Mouse (Mus musculus) hindbrain, postnatal 0 days (tissue): Measurements from ENCODE around the gene Zbtb22. TPM values are rescaled to one million over a fixed set of nuclear protein-coding genes. Genes with fewer than 3 reads are reported as not detected.

Experiments used
- ATAC-seq: fragments of 200-750 bp; cut with Nextera tagmentation; 2 replicates; pipeline ENCODE4 v1.8.0; 2017; ENCODE audit warnings: mild to moderate bottlenecking, moderate TSS enrichment, moderate library complexity
- DNase-seq: peaks from one replicate; pipeline ENCODE4 v3.0.0-alpha.2; 2015; ENCODE audit warnings: low spot score
- H3K27ac ChIP-seq: fragments of 300-500 bp; sonication (generic); 2 replicates; pipeline ENCODE4 v1.5.1; 2014; ENCODE audit warnings: mild to moderate bottlenecking
- H3K27me3 ChIP-seq: fragments of 300-500 bp; sonication (generic); 2 replicates; pipeline ENCODE4 v1.6.1; 2014; ENCODE audit warnings: low read length, mixed read lengths; ENCODE audit not compliant: insufficient read depth
- H3K36me3 ChIP-seq: fragments of 300-500 bp; sonication (generic); 2 replicates; pipeline ENCODE4 v1.6.1; 2014; ENCODE audit warnings: low read length, mixed read lengths; ENCODE audit not compliant: insufficient read depth
- H3K4me1 ChIP-seq: fragments of 300-500 bp; sonication (generic); 2 replicates; pipeline ENCODE4 v1.6.1; 2014; ENCODE audit warnings: antibody characterized with exemption, low read length, mixed read lengths; ENCODE audit not compliant: insufficient read depth
- H3K4me2 ChIP-seq: fragments of 300-500 bp; sonication (generic); 2 replicates; pipeline ENCODE4 v1.6.1; 2014; ENCODE audit warnings: low read depth, mild to moderate bottlenecking, low read length, moderate library complexity, mixed read lengths
- H3K4me3 ChIP-seq: fragments of 300-500 bp; sonication (generic); 2 replicates; pipeline ENCODE4 v1.5.1; 2014; ENCODE audit warnings: low read length
- H3K9ac ChIP-seq: fragments of 300-500 bp; sonication (generic); replicated peaks from 2 replicates; pipeline ENCODE4 v1.6.1; 2014; ENCODE audit warnings: mild to moderate bottlenecking, low read length, moderate library complexity, mixed read lengths
- H3K9me3 ChIP-seq: fragments of 300-500 bp; sonication (generic); 2 replicates; pipeline ENCODE4 v1.6.1; 2016; ENCODE audit warnings: low read length, mixed read lengths
- CTCF ChIP-seq: IDR thresholded peaks from 2 replicates; pipeline ENCODE4 v1.5.1; 2016; ENCODE audit warnings: antibody characterized with exemption, control low read depth, low read depth
- WGBS: fragments of 180-500 bp; shearing (Covaris S2); extraction: QIAGEN DNeasy Blood & Tissue Kit; methylation state at CpG from one replicate; pipeline ENCODE4 v1.1.7; 2014; 5-methylcytosine and 5-hydroxymethylcytosine counted together
- polyA plus RNA-seq: library from polyadenylated mRNA; unstranded; fragments of >200 nt; fragmentation: Nextera tagmentation; extraction: Ambion mirVana; gene quantifications from 2 replicates; pipeline ENCODE4 v1.2.1, GENCODE M21; 2015
- total RNA-seq: library from RNA; depleted of rRNA; stranded (reverse); fragments of >200 nt; gene quantifications from 2 replicates; pipeline ENCODE4 v1.2.3, GENCODE M21; 2014

Zbtb22 gene
- total and polyA plus RNA-seq, 2 experiments from 2014 or later: 23.0 to 58.5 TPM

- no peak for TF ChIP-seq CTCF
- H3K9me3 ChIP-seq: no peaks in the 10 kb centered on the region
Measured at GRCm38 (mm10) chr17:33958451-33958850, 42.7 kb downstream of the Zbtb22 start.

GRCm38 (mm10) chr17:33959135-33959534, 43.4 kb downstream of the Zbtb22 start:
- Histone ChIP-seq H3K9ac (no peak overlapping the region), H3K36me3 (peaks cover 43% of the 10 kb centered on the region), H3K4me2 (no peak overlapping the region), H3K9me3 (no peaks in the 10 kb centered on the region), H3K4me3 (no peak overlapping the region), H3K27ac (no peak overlapping the region), H3K4me1 (peaks cover 9% of the 10 kb centered on the region), H3K27me3 (no peaks in the 10 kb centered on the region)
- DNase-seq: no peak
- WGBS: 96% methylated on average over 13 of the region's 13 CpGs
- TF ChIP-seq CTCF: no peak
- ATAC-seq: no peak

More at GRCm38 (mm10) chr17:33958451-33958850, 42.7 kb downstream of the Zbtb22 start:
- no peak overlapping the region for H3K9ac ChIP-seq
- no peak overlapping the region for H3K4me3 ChIP-seq
- H3K4me2 ChIP-seq: no peak overlapping the region
- H3K4me1 ChIP-seq: peaks cover 11% of the 10 kb centered on the region
- H3K27ac ChIP-seq: no peak overlapping the region
- no peaks in the 10 kb centered on the region for H3K27me3 ChIP-seq
- peaks cover 42% of the 10 kb centered on the region for H3K36me3 ChIP-seq
- DNase-seq: no peak
- no peak for ATAC-seq
- 94% methylated on average over 11 of the region's 11 CpGs for WGBS

- no peak for ATAC-seq
- H3K36me3 ChIP-seq: peaks cover 44% of the 10 kb centered on the region
Measured at GRCm38 (mm10) chr17:33959948-33960347, 44.2 kb downstream of the Zbtb22 start.

GRCm38 (mm10) chr17:33962876-33963275, 47.2 kb downstream of the Zbtb22 start:
- Histone ChIP-seq H3K27me3 (no peaks in the 10 kb centered on the region), H3K27ac (no peak overlapping the region), H3K4me2 (no peak overlapping the region), H3K4me1 (no peaks in the 10 kb centered on the region), H3K36me3 (peaks cover 61% of the 10 kb centered on the region), H3K4me3 (no peak overlapping the region), H3K9me3 (no peaks in the 10 kb centered on the region), H3K9ac (no peak overlapping the region)
- no peak for TF ChIP-seq CTCF
- no peak for ATAC-seq
- WGBS: 94% methylated on average over 7 of the region's 7 CpGs
- DNase-seq: no peak

More at GRCm38 (mm10) chr17:33959948-33960347, 44.2 kb downstream of the Zbtb22 start:
- Histone ChIP-seq H3K27me3 (no peaks in the 10 kb centered on the region), H3K4me1 (peaks cover 5% of the 10 kb centered on the region), H3K9ac (no peak overlapping the region), H3K27ac (no peak overlapping the region), H3K4me3 (no peak overlapping the region), H3K9me3 (no peaks in the 10 kb centered on the region), H3K4me2 (no peak overlapping the region)
- WGBS: 93% methylated on average over 15 of the region's 15 CpGs
- TF ChIP-seq CTCF: no peak
- no peak for DNase-seq

GRCm38 (mm10) chr17:33965082-33965845, 49.6 kb downstream of the Zbtb22 start:
- peaks cover 40% of the 10 kb centered on the region for H3K36me3 ChIP-seq
- WGBS: 92% methylated on average over 17 of the region's 17 CpGs

GRCm38 (mm10) chr17:33965846-33966550, 50.3 kb downstream of the Zbtb22 start:
- Histone ChIP-seq H3K27me3 (no peaks in the 10 kb centered on the region), H3K27ac (no peak overlapping the region), H3K4me2 (no peak overlapping the region), H3K36me3 (peaks cover 39% of the 10 kb centered on the region), H3K9me3 (no peaks in the 10 kb centered on the region), H3K4me3 (no peak overlapping the region), H3K4me1 (no peaks in the 10 kb centered on the region), H3K9ac (no peak overlapping the region)
- ATAC-seq (no peak), DNase-seq (no peak)
- 91% methylated on average over 16 of the region's 16 CpGs for WGBS
- TF ChIP-seq CTCF: no peak

More at GRCm38 (mm10) chr17:33965082-33965845, 49.6 kb downstream of the Zbtb22 start:
- Histone ChIP-seq H3K4me2 (no peak overlapping the region), H3K27ac (no peak overlapping the region), H3K9me3 (no peaks in the 10 kb centered on the region), H3K4me3 (no peak overlapping the region), H3K9ac (no peak overlapping the region), H3K4me1 (no peaks in the 10 kb centered on the region), H3K27me3 (no peaks in the 10 kb centered on the region)
- DNase-seq: no peak
- no peak for TF ChIP-seq CTCF
- no peak for ATAC-seq
